Mouse (Mus musculus) liver, postnatal 0 days (tissue): Measurements from ENCODE around the gene Palm3.

Experiments used
- CTCF ChIP-seq: sonication (generic); IDR thresholded peaks from 2 replicates; pipeline ENCODE4 v1.5.1; 2016; ENCODE audit warnings: antibody characterized with exemption, low read depth
- EP300 ChIP-seq: IDR thresholded peaks from 2 replicates; pipeline ENCODE4 v1.6.1; 2016; ENCODE audit warnings: antibody characterized with exemption, low read depth, mild to moderate bottlenecking

- TF ChIP-seq CTCF = peak; percentile 15; the same call in 1 of the 2 replicates
- no peak for TF ChIP-seq EP300
Measured at GRCm38 (mm10) chr8:84044103-84044502, 22.8 kb downstream of the Palm3 start.
